Mouse (Mus musculus) liver, postnatal 0 days (tissue): ENCODE data around the gene Ruvbl2.

ENCODE experiments used
- CTCF ChIP-seq: sonication (generic); IDR thresholded peaks from 2 replicates; pipeline ENCODE4 v1.5.1; 2016; ENCODE audit warnings: antibody characterized with exemption, low read depth
- EP300 ChIP-seq: IDR thresholded peaks from 2 replicates; pipeline ENCODE4 v1.6.1; 2016; ENCODE audit warnings: antibody characterized with exemption, low read depth, mild to moderate bottlenecking

DNA sequence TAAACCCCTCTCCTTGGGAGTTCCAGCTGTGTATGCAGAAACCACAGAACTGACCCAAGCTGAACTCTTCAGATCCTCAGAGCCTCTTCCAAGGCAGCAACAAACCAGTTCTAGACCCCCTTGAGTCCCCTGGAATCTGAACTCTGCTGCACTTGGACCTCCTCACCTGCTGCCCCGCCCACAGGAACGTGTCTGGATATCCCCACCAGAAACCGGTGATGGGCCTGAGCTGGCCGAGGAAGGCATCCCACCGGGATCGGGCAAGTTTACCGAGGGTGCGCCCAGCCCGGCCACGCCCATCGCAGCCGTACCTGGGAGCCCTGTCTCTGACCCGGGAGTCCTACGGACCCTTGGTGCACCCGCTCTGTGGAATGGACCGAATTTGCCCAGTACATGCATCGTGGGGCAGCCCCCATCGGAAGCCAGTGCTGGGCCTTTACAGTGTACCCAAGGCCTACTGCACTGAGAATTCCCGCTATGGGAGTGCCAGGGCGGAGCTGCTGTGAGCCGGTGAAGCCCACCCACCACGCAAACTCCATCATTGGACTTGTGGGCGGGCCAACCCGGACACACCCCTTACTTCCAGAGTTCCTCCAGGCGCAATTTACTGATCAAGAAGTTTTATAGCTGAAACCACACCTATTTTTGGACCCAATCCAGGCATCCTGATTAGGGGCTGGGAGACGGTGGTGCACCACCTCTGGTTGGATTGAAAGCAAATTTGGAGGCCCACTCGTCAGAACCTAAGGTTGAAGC lies 17.9 kb downstream of the Ruvbl2 start:
- no peak for TF ChIP-seq EP300
- TF ChIP-seq CTCF: no peak
